Mouse (Mus musculus): Measurements from ENCODE around the gene Mettl5.

- TF ChIP-seq EP300 (IDR thresholded peaks at IDR 0.05; ENCODE audit: low read depth): peak; percentile 42; the same call in 1 of the 2 replicates
- no peak for TF ChIP-seq CTCF (IDR thresholded peaks at IDR 0.05; ENCODE audit: low read depth)
These were observed 10.8 kb upstream of the Mettl5 start for GRCm38 (mm10) chr2:69896224-69896581.
